Mouse (Mus musculus): ENCODE data around the gene Sqstm1. TPM values are rescaled to one million over a fixed set of nuclear protein-coding genes. Genes with fewer than 3 reads are reported as not detected.
"Not testable (repeated sequence)": the region's sequence is repeated elsewhere in the genome, so short reads cannot be mapped to it uniquely, and the experiment has no call there.

Gene Sqstm1
- polyA plus RNA-seq, 1 experiment from 2014 or later, result 214 TPM

GRCm38 (mm10) chr11:50180478-50181231 is 30.0 kb downstream of the Sqstm1 start:
- H3K4me1 ChIP-seq, result no peaks in the 10 kb centered on the region; the same call in 1 of the 2 replicates
- H3K9me3 ChIP-seq, result no peaks in the 10 kb centered on the region
- no peak overlapping the region for H3K4me2 ChIP-seq (replicated peaks)
- no peak for ATAC-seq (ENCODE audit: low FRiP score, low read depth)
- no peak overlapping the region for H3K9ac ChIP-seq
- no peak overlapping the region for H3K4me3 ChIP-seq
- no peaks in the 10 kb centered on the region for H3K27me3 ChIP-seq
- H3K27ac ChIP-seq, result no peak overlapping the region
- 71% methylated on average over 6 of the region's 6 CpGs for WGBS
- peaks cover 36% of the 10 kb centered on the region for H3K36me3 ChIP-seq

- Histone ChIP-seq H3K4me2 (replicated peaks) (no peak overlapping the region), H3K9ac (no peak overlapping the region), H3K4me1 (peaks cover 8% of the 10 kb centered on the region), H3K9me3 (no peaks in the 10 kb centered on the region), H3K4me3 (no peak overlapping the region), H3K27ac (no peak overlapping the region), H3K27me3 (no peaks in the 10 kb centered on the region), H3K36me3 (peaks cover 36% of the 10 kb centered on the region)
- ATAC-seq (ENCODE audit: low FRiP score, low read depth), result no peak
- WGBS, result 79% methylated on average over 5 of the region's 5 CpGs
These were observed 31.8 kb downstream of the Sqstm1 start for GRCm38 (mm10) chr11:50178532-50179488.

GRCm38 (mm10) chr11:50177111-50177510 is 33.5 kb downstream of the Sqstm1 start:
- Histone ChIP-seq H3K36me3 (peaks cover 32% of the 10 kb centered on the region), H3K9me3 (no peaks in the 10 kb centered on the region), H3K4me2 (replicated peaks) (no peak overlapping the region), H3K27ac (no peak overlapping the region), H3K4me1 (peaks cover 8% of the 10 kb centered on the region), H3K4me3 (no peak overlapping the region), H3K9ac (no peak overlapping the region), H3K27me3 (no peaks in the 10 kb centered on the region)
- no peak for ATAC-seq (ENCODE audit: low FRiP score, low read depth)
- WGBS, result 82% methylated on average over 6 of the region's 6 CpGs

- H3K4me1 ChIP-seq, result peaks cover 8% of the 10 kb centered on the region
- no peak overlapping the region for H3K4me2 ChIP-seq (replicated peaks)
- H3K27ac ChIP-seq, result no peak overlapping the region
- ATAC-seq (ENCODE audit: low FRiP score, low read depth), result no peak
- peaks cover 38% of the 10 kb centered on the region for H3K36me3 ChIP-seq
- 87% methylated on average over 3 of the region's 3 CpGs for WGBS
- H3K9ac ChIP-seq, result no peak overlapping the region
- H3K27me3 ChIP-seq, result no peaks in the 10 kb centered on the region
- H3K4me3 ChIP-seq, result no peak overlapping the region
- H3K9me3 ChIP-seq, result no peaks in the 10 kb centered on the region
These were observed 34.3 kb downstream of the Sqstm1 start for GRCm38 (mm10) chr11:50176351-50176750.

GRCm38 (mm10) chr11:50174730-50175187 is 35.9 kb downstream of the Sqstm1 start:
- peak; percentile 100 for ATAC-seq (ENCODE audit: low FRiP score, low read depth)
- Histone ChIP-seq H3K4me2 (replicated peaks) (peak overlapping the region; percentile 89), H3K9ac (peak overlapping the region; percentile 83), H3K9me3 (no peaks in the 10 kb centered on the region), H3K4me1 (peaks cover 8% of the 10 kb centered on the region), H3K27ac (no peak overlapping the region), H3K27me3 (no peaks in the 10 kb centered on the region), H3K36me3 (peaks cover 49% of the 10 kb centered on the region), H3K4me3 (peak overlapping the region; percentile 76)
- under 1% methylated on average over 27 of the region's 27 CpGs for WGBS

- not testable (repeated sequence) for H3K4me1 ChIP-seq, H3K9me3 ChIP-seq, H3K27me3 ChIP-seq, H3K27ac ChIP-seq
- Histone ChIP-seq H3K4me2 (replicated peaks) (peak within 1 kb of the TSS; percentile 89), H3K9ac (peak within 1 kb of the TSS; percentile 83), H3K4me3 (peak within 1 kb of the TSS; percentile 76), H3K36me3 (peaks cover 50% of the 10 kb centered on the region)
- WGBS, result 5% methylated on average over 19 of the region's 19 CpGs
- peak; percentile 46; the same call in 1 of the 2 replicates for ATAC-seq (ENCODE audit: low FRiP score, low read depth)
These were observed 36.4 kb downstream of the Sqstm1 start, which contains the start of gene Mrnip for GRCm38 (mm10) chr11:50174111-50174729. Gene Mrnip, plus strand, starts transcription at chr11:50174444.

- ATAC-seq (ENCODE audit: low FRiP score, low read depth), result no peak
- no peak overlapping the region for H3K4me3 ChIP-seq
- H3K4me2 ChIP-seq (replicated peaks), result no peak overlapping the region
- H3K27me3 ChIP-seq, result no peaks in the 10 kb centered on the region
- WGBS, result 80% methylated on average over 5 of the region's 5 CpGs
- no peaks in the 10 kb centered on the region for H3K4me1 ChIP-seq
- no peak overlapping the region for H3K27ac ChIP-seq
- no peaks in the 10 kb centered on the region for H3K9me3 ChIP-seq
- H3K36me3 ChIP-seq, result peaks cover 73% of the 10 kb centered on the region
- H3K9ac ChIP-seq, result no peak overlapping the region
These were observed 42.3 kb downstream of the Sqstm1 start for GRCm38 (mm10) chr11:50168352-50168751.

GRCm38 (mm10) chr11:50162338-50163050 is 48.1 kb downstream of the Sqstm1 start:
- Histone ChIP-seq H3K4me3 (no peak overlapping the region), H3K9me3 (no peaks in the 10 kb centered on the region), H3K4me1 (no peaks in the 10 kb centered on the region), H3K36me3 (peaks cover 88% of the 10 kb centered on the region), H3K9ac (no peak overlapping the region), H3K27me3 (no peaks in the 10 kb centered on the region), H3K4me2 (replicated peaks) (no peak overlapping the region), H3K27ac (no peak overlapping the region)
- 96% methylated on average over 3 of the region's 3 CpGs for WGBS
- ATAC-seq (ENCODE audit: low FRiP score, low read depth), result no peak

GRCm38 (mm10) chr11:50161578-50162304 is 48.9 kb downstream of the Sqstm1 start:
- Histone ChIP-seq H3K27me3 (no peaks in the 10 kb centered on the region), H3K27ac (no peak overlapping the region), H3K4me3 (no peak overlapping the region), H3K36me3 (peaks cover 94% of the 10 kb centered on the region), H3K9ac (no peak overlapping the region), H3K4me2 (replicated peaks) (no peak overlapping the region), H3K4me1 (no peaks in the 10 kb centered on the region), H3K9me3 (no peaks in the 10 kb centered on the region)
- no peak; the same call in 1 of the 2 replicates for ATAC-seq (ENCODE audit: low FRiP score, low read depth)
- WGBS, result 64% methylated on average over 10 of the region's 10 CpGs

GRCm38 (mm10) chr11:50159347-50159746 is 51.3 kb downstream of the Sqstm1 start:
- no peak for ATAC-seq (ENCODE audit: low FRiP score, low read depth)
- Histone ChIP-seq H3K27ac (no peak overlapping the region), H3K9ac (no peak overlapping the region), H3K36me3 (peaks cover 99% of the 10 kb centered on the region), H3K9me3 (no peaks in the 10 kb centered on the region), H3K4me1 (no peaks in the 10 kb centered on the region), H3K27me3 (no peaks in the 10 kb centered on the region), H3K4me3 (no peak overlapping the region), H3K4me2 (replicated peaks) (no peak overlapping the region)
- WGBS, result 86% methylated on average over 4 of the region's 4 CpGs

- no peaks in the 10 kb centered on the region for H3K9me3 ChIP-seq
- H3K27me3 ChIP-seq, result no peaks in the 10 kb centered on the region
- H3K4me3 ChIP-seq, result no peak overlapping the region
- H3K27ac ChIP-seq, result no peak overlapping the region
- H3K4me2 ChIP-seq (replicated peaks), result no peak overlapping the region
- peaks cover 99% of the 10 kb centered on the region for H3K36me3 ChIP-seq
- no peak for ATAC-seq (ENCODE audit: low FRiP score, low read depth)
- 94% methylated on average over 7 of the region's 7 CpGs for WGBS
- H3K4me1 ChIP-seq, result no peaks in the 10 kb centered on the region
- no peak overlapping the region for H3K9ac ChIP-seq
These were observed 52.3 kb downstream of the Sqstm1 start for GRCm38 (mm10) chr11:50158346-50158745.
